Mouse (Mus musculus): ENCODE measurements around the gene Cxcr1. TPM values are rescaled to one million over a fixed set of nuclear protein-coding genes. Genes with fewer than 3 reads are reported as not detected.

Gene Cxcr1
- not detected for total RNA-seq (2021)
- long read RNA-seq, experiment 1 = 0 reads
- long read RNA-seq, experiment 2 = 0 reads

GRCm38 (mm10) chr1:74194445-74194844 lies at the start of gene Cxcr1:
TSS of gene Cxcr1 (minus strand) at chr1:74194631.
- intact Hi-C loops (cut with DNase I) = no loop called here
- DNase-seq = no peak

- no peak for DNase-seq
- intact Hi-C loops (cut with DNase I) = no loop called here
Observed at GRCm38 (mm10) chr1:74240832-74241231, 46.4 kb upstream of the Cxcr1 start.

GRCm38 (mm10) chr1:74240311-74240710 lies 45.9 kb upstream of the Cxcr1 start:
- intact Hi-C loops (cut with DNase I) = no loop called here
- DNase-seq = no peak

GRCm38 (mm10) chr1:74239618-74240017 lies 45.2 kb upstream of the Cxcr1 start:
- no peak for DNase-seq
- intact Hi-C loops (cut with DNase I) = no loop called here

- intact Hi-C loops (cut with DNase I) = no loop called here
- no peak for DNase-seq
Observed at GRCm38 (mm10) chr1:74239162-74239561, 44.7 kb upstream of the Cxcr1 start.

GRCm38 (mm10) chr1:74238136-74238535 lies 43.7 kb upstream of the Cxcr1 start:
- no peak for DNase-seq
- intact Hi-C loops (cut with DNase I) = no loop called here

- DNase-seq = no peak
- intact Hi-C loops (cut with DNase I) = loop anchor here (2.0 kb wide), 1 partner anchor 47 kb away; the partner anchor contains the start of genes Aamp and Pnkd
Observed at GRCm38 (mm10) chr1:74237671-74238070, 43.2 kb upstream of the Cxcr1 start.

- intact Hi-C loops (cut with DNase I) = loop anchor here (2.0 kb wide), 1 partner anchor 48 kb away; the partner anchor contains the start of genes Aamp and Pnkd
- DNase-seq = peak in 1 of 2 experiments; percentile 7
Observed at GRCm38 (mm10) chr1:74236590-74237317, 42.3 kb upstream of the Cxcr1 start.

GRCm38 (mm10) chr1:74235938-74236589 lies 41.6 kb upstream of the Cxcr1 start, which contains the start of gene Arpc2:
TSS of gene Arpc2 (plus strand) at chr1:74236084.
- DNase-seq = peak; percentile 95
- intact Hi-C loops (cut with DNase I) = loop anchor here (2.0 kb wide), 1 partner anchor 49 kb away; the partner anchor contains the start of genes Aamp and Pnkd

GRCm38 (mm10) chr1:74230992-74231391 lies 36.6 kb upstream of the Cxcr1 start:
- DNase-seq = no peak
- intact Hi-C loops (cut with DNase I) = no loop called here

GRCm38 (mm10) chr1:74229942-74230341 lies 35.5 kb upstream of the Cxcr1 start:
- intact Hi-C loops (cut with DNase I) = no loop called here
- no peak for DNase-seq

GRCm38 (mm10) chr1:74227317-74227716 lies 32.9 kb upstream of the Cxcr1 start:
- peak in 1 of 2 experiments; percentile 9 for DNase-seq
- intact Hi-C loops (cut with DNase I) = no loop called here

- intact Hi-C loops (cut with DNase I) = no loop called here
- DNase-seq = no peak
Observed at GRCm38 (mm10) chr1:74219922-74220321, 25.5 kb upstream of the Cxcr1 start.

- no peak for DNase-seq
- intact Hi-C loops (cut with DNase I) = loop anchor here (5.0 kb wide), 2 partner anchors 73 to 153 kb away; partner anchors contain the start of genes Aamp, Catip and Pnkd
Observed at GRCm38 (mm10) chr1:74208941-74209340, 14.5 kb upstream of the Cxcr1 start.

- no peak for DNase-seq
- intact Hi-C loops (cut with DNase I) = loop anchor here (5.0 kb wide), 2 partner anchors 74 to 154 kb away; partner anchors contain the start of genes Aamp, Catip and Pnkd
Observed at GRCm38 (mm10) chr1:74207906-74208305, 13.5 kb upstream of the Cxcr1 start.

GRCm38 (mm10) chr1:74206642-74207041 lies 12.2 kb upstream of the Cxcr1 start:
- no peak for DNase-seq
- intact Hi-C loops (cut with DNase I) = loop anchor here (5.0 kb wide), 2 partner anchors 76 to 156 kb away; partner anchors contain the start of genes Aamp, Catip and Pnkd

- DNase-seq = no peak
- intact Hi-C loops (cut with DNase I) = loop anchor here (1.0 to 5.0 kb wide), 3 partner anchors 76 to 246 kb away; partner anchors contain the start of genes Aamp, Catip and Pnkd
Observed at GRCm38 (mm10) chr1:74205881-74206280, 11.4 kb upstream of the Cxcr1 start.

GRCm38 (mm10) chr1:74203457-74203856 lies 9.0 kb upstream of the Cxcr1 start:
- DNase-seq = no peak
- intact Hi-C loops (cut with DNase I) = no loop called here

- no peak for DNase-seq
- intact Hi-C loops (cut with DNase I) = no loop called here
Observed at GRCm38 (mm10) chr1:74201048-74201844, 6.8 kb upstream of the Cxcr1 start.

GRCm38 (mm10) chr1:74199046-74199445 lies 4.6 kb upstream of the Cxcr1 start:
- DNase-seq = no peak
- intact Hi-C loops (cut with DNase I) = loop anchor here (5.0 kb wide), 1 partner anchor 297 kb away; no protein-coding TSS in a partner anchor
